Mouse (Mus musculus) mouse embryonic stem cell (cell line): ENCODE data around the gene Defb33.

Source experiments
- in situ Hi-C, 2 experiments: fragments of 300-500 bp; cut with MboI; formaldehyde crosslinking; loops; 1 replicate in 1 of 2; 3 replicates in 1 of 2; pipeline ENCODE4 v1.14.3; 2019 to 2020; ENCODE audit warnings: low sequenced_read_pairs in 2 of 2, low pct_unique_long_range_greater_than_20kb in 1 of 2, mixed read lengths in 1 of 2; ENCODE audit not compliant: unreplicated experiment in 1 of 2

Defb33 gene

GRCm38 (mm10) chr8:20892369-20892768 is at the start of gene Defb33:
Gene Defb33, plus strand, starts transcription at chr8:20892669.
- in situ Hi-C loops, result no loop called here

GRCm38 (mm10) chr8:20874608-20875007 is 17.9 kb upstream of the Defb33 start:
- in situ Hi-C loops, result no loop called here

GRCm38 (mm10) chr8:20902527-20902926 is 10.1 kb downstream of the Defb33 start, which contains the start of gene Gm15056:
Gene Gm15056, minus strand, starts transcription at chr8:20902627.
- in situ Hi-C loops, result no loop called here

GRCm38 (mm10) chr8:20907119-20907518 is 14.7 kb downstream of the Defb33 start:
- in situ Hi-C loops, result no loop called here

GRCm38 (mm10) chr8:20908256-20908655 is 15.8 kb downstream of the Defb33 start:
- in situ Hi-C loops, result no loop called here

- in situ Hi-C loops, result no loop called here
These were observed 19.8 kb downstream of the Defb33 start for GRCm38 (mm10) chr8:20912288-20912687.

- in situ Hi-C loops, result no loop called here
These were observed 29.5 kb downstream of the Defb33 start, which contains the start of gene Gm6040 for GRCm38 (mm10) chr8:20921971-20922370. Gene Gm6040, minus strand, starts transcription at chr8:20922071.

GRCm38 (mm10) chr8:20944610-20945009 is 52.1 kb downstream of the Defb33 start, which contains the start of gene AY761185:
Gene AY761185, minus strand, starts transcription at chr8:20944710.
- in situ Hi-C loops, result loop anchor here (5.0 kb wide), 1 partner anchor 48 kb away; no protein-coding TSS in a partner anchor
